Mouse (Mus musculus): Measurements from ENCODE around the gene Phc3. TPM values are rescaled to one million over a fixed set of nuclear protein-coding genes. Genes with fewer than 3 reads are reported as not detected.

Phc3 gene
- polyA plus RNA-seq, 1 experiment from 2014 or later, result 4.7 TPM

- 86% methylated on average over 3 of the region's 3 CpGs for WGBS
- Histone ChIP-seq H3K27me3 (ENCODE audit: insufficient read depth, poor library complexity, severe bottlenecking) (no peaks in the 10 kb centered on the region), H3K4me3 (no peak overlapping the region), H3K36me3 (peaks cover 65% of the 10 kb centered on the region), H3K9me3 (no peaks in the 10 kb centered on the region), H3K27ac (no peak overlapping the region), H3K4me1 (peaks cover 8% of the 10 kb centered on the region; the same call in 1 of the 2 replicates)
- DNase-seq (ENCODE audit: low spot score), result no peak
These were observed 5.0 kb downstream of the Phc3 start for GRCm38 (mm10) chr3:30964216-30964615.

DNA sequence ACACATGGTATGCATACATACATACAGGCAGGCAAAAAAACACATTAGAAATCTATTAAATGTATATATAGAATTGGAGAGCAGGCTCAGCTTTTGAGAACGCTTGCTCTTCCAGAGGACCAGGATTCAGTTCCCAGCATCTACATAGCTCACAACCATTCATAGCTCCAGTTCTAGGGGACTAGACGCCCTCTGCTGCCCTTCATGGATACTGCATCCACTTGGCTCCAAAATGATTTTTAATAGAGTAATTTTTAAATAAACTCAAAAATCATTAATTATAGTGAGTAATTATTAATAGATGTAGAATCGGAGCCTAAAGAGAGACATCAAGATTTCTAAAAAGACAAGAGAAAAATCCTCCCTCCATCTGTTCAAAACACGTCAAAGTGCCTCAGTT is 6.1 kb downstream of the Phc3 start:
- no peak for DNase-seq (ENCODE audit: low spot score)
- peaks cover 7% of the 10 kb centered on the region for H3K4me1 ChIP-seq
- H3K27me3 ChIP-seq (ENCODE audit: insufficient read depth, poor library complexity, severe bottlenecking), result no peaks in the 10 kb centered on the region
- 86% methylated on average over 4 of the region's 4 CpGs for WGBS
- H3K27ac ChIP-seq, result no peak overlapping the region
- no peak overlapping the region for H3K4me3 ChIP-seq
- peaks cover 75% of the 10 kb centered on the region for H3K36me3 ChIP-seq
- no peaks in the 10 kb centered on the region for H3K9me3 ChIP-seq

GRCm38 (mm10) chr3:30959868-30960831 is 9.1 kb downstream of the Phc3 start:
- Histone ChIP-seq H3K4me3 (no peak overlapping the region), H3K36me3 (peaks cover 85% of the 10 kb centered on the region), H3K4me1 (peaks cover 4% of the 10 kb centered on the region; the same call in 1 of the 2 replicates), H3K27ac (no peak overlapping the region), H3K9me3 (no peaks in the 10 kb centered on the region), H3K27me3 (ENCODE audit: insufficient read depth, poor library complexity, severe bottlenecking) (no peaks in the 10 kb centered on the region)
- WGBS, result 79% methylated on average over 7 of the region's 7 CpGs
- no peak for DNase-seq (ENCODE audit: low spot score)

DNA sequence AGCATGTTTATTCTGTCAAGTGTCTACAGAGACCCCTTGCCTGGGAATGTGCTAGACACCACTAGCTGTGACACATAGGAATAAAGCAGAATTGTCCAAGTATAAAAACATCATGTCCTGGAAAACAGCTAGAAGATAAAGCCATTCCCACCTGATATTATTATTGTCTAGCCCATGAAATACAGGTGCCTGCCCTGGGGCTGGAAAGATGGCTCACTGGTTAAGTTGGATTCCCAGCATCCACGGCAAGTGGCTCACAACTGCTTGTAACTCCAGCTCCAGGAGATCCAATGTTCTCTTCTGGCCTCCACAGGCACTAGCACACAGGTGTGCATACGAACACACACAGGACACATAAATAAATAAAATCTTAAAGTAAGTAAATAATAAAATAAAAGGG is 10.5 kb downstream of the Phc3 start:
- no peak overlapping the region for H3K4me3 ChIP-seq
- no peak overlapping the region for H3K27ac ChIP-seq
- H3K4me1 ChIP-seq, result peaks cover 4% of the 10 kb centered on the region; the same call in 1 of the 2 replicates
- no peaks in the 10 kb centered on the region for H3K9me3 ChIP-seq
- H3K27me3 ChIP-seq (ENCODE audit: insufficient read depth, poor library complexity, severe bottlenecking), result no peaks in the 10 kb centered on the region
- 65% methylated on average over 2 of the region's 2 CpGs for WGBS
- peaks cover 85% of the 10 kb centered on the region for H3K36me3 ChIP-seq
- DNase-seq (ENCODE audit: low spot score), result no peak

GRCm38 (mm10) chr3:30956327-30956726 is 12.9 kb downstream of the Phc3 start:
- Histone ChIP-seq H3K36me3 (peaks cover 77% of the 10 kb centered on the region), H3K9me3 (no peaks in the 10 kb centered on the region), H3K4me1 (peaks cover 4% of the 10 kb centered on the region; the same call in 1 of the 2 replicates), H3K27ac (no peak overlapping the region), H3K4me3 (no peak overlapping the region), H3K27me3 (ENCODE audit: insufficient read depth, poor library complexity, severe bottlenecking) (no peaks in the 10 kb centered on the region)
- no peak for DNase-seq (ENCODE audit: low spot score)
- WGBS, result 93% methylated on average over 6 of the region's 6 CpGs

DNA sequence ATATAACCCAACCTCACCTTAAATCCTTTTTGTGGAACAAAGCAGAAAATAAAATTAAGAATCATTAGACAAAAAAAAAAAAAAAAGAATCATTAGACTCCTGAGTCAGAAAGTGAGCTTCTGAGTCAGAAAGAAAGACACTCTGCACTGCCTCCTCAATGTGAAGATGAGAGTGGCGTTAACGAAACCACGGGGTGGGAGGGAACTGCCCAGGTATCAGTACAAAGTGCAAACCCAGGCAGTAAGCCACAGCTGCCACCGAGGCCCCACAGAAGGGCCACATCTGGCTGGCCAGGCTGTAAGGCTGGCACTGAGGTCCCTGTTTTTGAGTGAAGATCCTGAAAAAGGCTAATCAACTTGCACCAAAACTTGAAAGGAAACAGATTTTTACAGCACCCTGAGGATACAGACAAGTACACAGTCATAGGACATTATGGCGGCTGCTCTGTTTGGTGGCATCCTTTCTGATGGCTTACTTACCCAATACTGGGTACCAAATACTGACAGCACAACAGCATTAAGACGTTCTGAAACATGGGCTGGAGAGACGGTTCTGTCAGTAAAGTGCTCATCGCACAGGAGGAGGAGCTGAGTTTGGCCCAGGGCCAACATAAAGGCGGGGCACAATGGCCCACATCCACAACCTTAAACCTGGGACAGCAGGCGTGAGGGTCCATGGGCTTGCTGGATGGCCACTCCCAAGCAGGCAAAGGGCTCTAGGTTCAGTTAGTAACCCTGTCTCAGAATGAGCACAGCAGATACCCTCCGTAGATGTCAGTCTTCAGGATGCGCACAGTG is 16.7 kb downstream of the Phc3 start:
- H3K4me1 ChIP-seq, result no peaks in the 10 kb centered on the region
- DNase-seq (ENCODE audit: low spot score), result no peak
- no peaks in the 10 kb centered on the region for H3K27me3 ChIP-seq (ENCODE audit: insufficient read depth, poor library complexity, severe bottlenecking)
- H3K27ac ChIP-seq, result no peak overlapping the region
- no peaks in the 10 kb centered on the region for H3K9me3 ChIP-seq
- H3K36me3 ChIP-seq, result peaks cover 73% of the 10 kb centered on the region
- 90% methylated on average over 12 of the region's 12 CpGs for WGBS
- H3K4me3 ChIP-seq, result no peak overlapping the region

DNA sequence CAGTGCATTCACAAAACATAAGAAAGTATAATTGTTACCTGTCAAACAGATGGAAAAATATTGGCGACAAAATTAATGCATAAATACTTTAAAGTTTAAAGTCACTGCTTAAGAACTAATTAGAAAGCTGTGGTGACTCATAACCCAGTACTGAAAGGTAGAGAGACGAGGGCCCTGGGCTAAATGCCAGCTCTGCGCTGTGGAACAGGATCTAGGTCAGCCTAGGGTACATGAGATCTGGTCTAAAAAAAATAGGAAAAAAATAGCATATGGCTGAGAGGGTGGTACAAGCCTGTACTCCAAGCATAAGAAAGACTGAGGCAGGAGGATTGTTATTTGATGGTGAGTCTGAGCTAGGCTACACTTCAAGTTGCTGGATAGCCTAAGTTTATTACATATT is 17.6 kb downstream of the Phc3 start:
- 88% methylated on average over 3 of the region's 3 CpGs for WGBS

GRCm38 (mm10) chr3:30934384-30934783 is 34.8 kb downstream of the Phc3 start:
- H3K36me3 ChIP-seq, result peaks cover 32% of the 10 kb centered on the region
- H3K27ac ChIP-seq, result no peak overlapping the region
- peaks cover 12% of the 10 kb centered on the region for H3K4me1 ChIP-seq
- no peak for DNase-seq (ENCODE audit: low spot score)
- H3K9me3 ChIP-seq, result no peaks in the 10 kb centered on the region
- no peaks in the 10 kb centered on the region for H3K27me3 ChIP-seq (ENCODE audit: insufficient read depth, poor library complexity, severe bottlenecking)
- no peak overlapping the region for H3K4me3 ChIP-seq

More for the DNA sequence above, 17.6 kb downstream of the Phc3 start:
- Histone ChIP-seq H3K27ac (no peak overlapping the region), H3K27me3 (ENCODE audit: insufficient read depth, poor library complexity, severe bottlenecking) (no peaks in the 10 kb centered on the region), H3K36me3 (peaks cover 69% of the 10 kb centered on the region), H3K4me1 (no peaks in the 10 kb centered on the region), H3K4me3 (no peak overlapping the region), H3K9me3 (no peaks in the 10 kb centered on the region)
- DNase-seq (ENCODE audit: low spot score), result no peak

DNA sequence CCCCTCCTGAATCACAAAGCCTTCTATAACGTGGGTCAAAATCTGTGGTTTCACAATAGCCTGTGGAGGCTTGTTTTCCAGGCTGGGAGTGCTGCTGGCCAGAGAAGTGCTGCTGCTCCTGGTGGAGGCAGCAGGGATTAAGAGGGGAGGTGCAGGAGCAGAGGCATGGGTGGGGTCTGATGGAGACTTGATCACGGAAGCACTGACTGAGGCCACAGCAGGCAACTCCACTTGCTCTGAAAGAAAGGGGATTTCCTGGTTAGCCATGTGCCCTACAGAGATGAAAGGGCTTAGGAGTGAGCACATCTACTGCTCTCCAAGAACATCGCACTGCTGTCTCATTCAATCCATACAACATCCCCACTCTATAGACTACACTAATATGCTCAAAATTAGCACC is 39.4 kb downstream of the Phc3 start:
- no peak overlapping the region for H3K27ac ChIP-seq
- H3K9me3 ChIP-seq, result no peaks in the 10 kb centered on the region
- WGBS, result 51% methylated on average over 3 of the region's 3 CpGs

DNA sequence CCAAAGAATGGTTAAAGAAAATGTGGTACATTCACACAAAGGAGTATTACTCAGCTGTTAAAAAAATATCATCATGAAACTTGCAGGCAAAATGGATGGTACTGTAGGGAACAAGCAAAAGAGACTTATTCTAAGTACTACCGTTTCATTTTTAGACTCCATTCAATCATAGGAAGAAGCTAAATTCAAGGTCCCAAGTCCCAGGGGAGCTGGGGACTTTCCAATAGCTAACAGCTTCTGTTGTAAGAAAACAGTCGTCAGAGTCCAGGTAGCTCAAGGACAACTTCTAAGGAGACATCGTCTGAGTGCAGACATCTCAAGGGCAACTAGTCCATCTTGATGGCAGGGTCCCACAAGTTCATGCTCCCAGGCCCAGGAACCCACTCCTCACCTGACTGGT is 41.6 kb downstream of the Phc3 start:
- no peak for DNase-seq (ENCODE audit: low spot score)
- no peaks in the 10 kb centered on the region for H3K27me3 ChIP-seq (ENCODE audit: insufficient read depth, poor library complexity, severe bottlenecking)
- no peaks in the 10 kb centered on the region for H3K9me3 ChIP-seq
- H3K27ac ChIP-seq, result no peak overlapping the region
- no peaks in the 10 kb centered on the region for H3K4me1 ChIP-seq
- no peak overlapping the region for H3K4me3 ChIP-seq
- H3K36me3 ChIP-seq, result peaks cover 40% of the 10 kb centered on the region
- WGBS, result 91% methylated on average over 3 of the region's 3 CpGs

More for the DNA sequence above, 39.4 kb downstream of the Phc3 start:
- Histone ChIP-seq H3K27me3 (ENCODE audit: insufficient read depth, poor library complexity, severe bottlenecking) (no peaks in the 10 kb centered on the region), H3K4me3 (no peak overlapping the region), H3K4me1 (no peaks in the 10 kb centered on the region), H3K36me3 (peaks cover 39% of the 10 kb centered on the region)
- peak; percentile 77 for DNase-seq (ENCODE audit: low spot score)

DNA sequence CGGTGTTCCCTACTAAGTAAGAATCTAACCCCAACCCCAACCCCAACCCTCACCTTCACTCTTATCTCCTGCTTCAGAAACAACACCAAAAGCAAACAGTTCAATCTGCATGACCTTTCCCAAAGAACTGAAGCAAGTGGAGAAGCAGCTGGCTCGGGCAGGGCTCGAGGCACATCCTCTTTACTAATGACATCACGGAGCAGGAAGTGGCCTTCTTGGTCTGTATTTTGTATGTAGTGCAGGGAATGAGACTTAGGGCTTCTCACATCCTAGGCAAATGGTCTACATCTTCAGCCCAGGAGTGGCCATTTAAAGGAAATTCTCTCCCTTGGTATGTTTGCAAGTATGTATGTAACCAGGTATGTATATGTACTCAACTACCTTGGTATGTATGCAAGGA is 52.1 kb downstream of the Phc3 start:
- H3K27me3 ChIP-seq (ENCODE audit: insufficient read depth, poor library complexity, severe bottlenecking), result no peaks in the 10 kb centered on the region
- H3K4me3 ChIP-seq, result no peak overlapping the region
- peaks cover 65% of the 10 kb centered on the region for H3K36me3 ChIP-seq
- no peak for DNase-seq (ENCODE audit: low spot score)
- WGBS, result 70% methylated on average over 4 of the region's 4 CpGs
- H3K4me1 ChIP-seq, result no peaks in the 10 kb centered on the region
- no peaks in the 10 kb centered on the region for H3K9me3 ChIP-seq
- no peak overlapping the region for H3K27ac ChIP-seq

DNA sequence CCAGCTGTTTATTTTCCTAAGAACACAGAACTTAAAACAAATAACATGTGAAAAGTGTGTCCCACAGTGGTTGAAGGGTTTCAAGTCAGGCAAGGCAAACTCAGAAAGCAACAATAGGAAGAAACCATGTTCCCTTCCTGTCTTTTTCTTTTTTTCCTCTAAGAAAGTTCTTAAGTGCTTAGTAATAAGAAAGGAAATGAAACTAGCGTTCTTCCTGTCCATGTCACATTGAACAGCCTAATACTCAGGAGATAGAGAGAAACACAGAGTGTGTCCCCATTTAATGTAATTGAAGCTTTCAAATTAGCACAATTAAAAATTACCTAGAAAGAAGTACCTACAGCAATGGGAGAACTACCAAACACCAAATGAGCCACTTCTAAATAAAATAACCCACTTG is 64.6 kb downstream of the Phc3 start:
- no peaks in the 10 kb centered on the region; the same call in 1 of the 2 replicates for H3K4me1 ChIP-seq
- H3K4me3 ChIP-seq, result no peak overlapping the region
- H3K36me3 ChIP-seq, result peaks cover 37% of the 10 kb centered on the region
- no peak overlapping the region for H3K27ac ChIP-seq
- H3K27me3 ChIP-seq (ENCODE audit: insufficient read depth, poor library complexity, severe bottlenecking), result no peaks in the 10 kb centered on the region
- WGBS, result 83% methylated on average over 1 of the region's 1 CpGs
- no peak for DNase-seq (ENCODE audit: low spot score)
- no peaks in the 10 kb centered on the region for H3K9me3 ChIP-seq

DNA sequence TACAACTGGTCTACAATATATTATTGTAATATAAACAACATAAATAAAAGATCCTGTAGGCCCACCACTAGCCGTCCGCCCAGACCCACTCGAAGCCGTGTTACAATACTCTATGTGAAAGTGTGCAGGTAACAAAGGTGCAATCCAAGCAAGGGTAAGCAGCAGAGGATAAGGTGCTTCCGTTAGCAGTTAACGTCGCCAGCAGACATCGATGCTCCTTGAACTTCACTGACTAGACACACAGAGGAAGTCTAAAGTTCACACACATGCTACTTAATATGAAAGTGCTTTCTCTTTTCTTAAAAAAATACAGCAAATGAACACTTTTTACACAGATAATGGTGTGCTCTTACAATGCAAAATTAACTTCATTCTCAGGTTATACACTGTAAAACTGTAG is 69.8 kb downstream of the Phc3 start:
- H3K4me1 ChIP-seq, result no peaks in the 10 kb centered on the region
- no peak overlapping the region for H3K4me3 ChIP-seq
- peaks cover 37% of the 10 kb centered on the region for H3K36me3 ChIP-seq
- H3K27me3 ChIP-seq (ENCODE audit: insufficient read depth, poor library complexity, severe bottlenecking), result no peaks in the 10 kb centered on the region
- H3K9me3 ChIP-seq, result no peaks in the 10 kb centered on the region
- no peak for DNase-seq (ENCODE audit: low spot score)
- H3K27ac ChIP-seq, result no peak overlapping the region
- WGBS, result 95% methylated on average over 8 of the region's 8 CpGs
